Mouse (Mus musculus) lung, postnatal 0 days (tissue): ENCODE data around the gene Dnaaf1. TPM values are rescaled to one million over a fixed set of nuclear protein-coding genes. Genes with fewer than 3 reads are reported as not detected.

ENCODE experiments used
- ATAC-seq: fragments of 200-750 bp; cut with Nextera tagmentation; 2 replicates; pipeline ENCODE4 v1.8.0; 2017; ENCODE audit warnings: moderate library complexity
- DNase-seq: peaks from one replicate; pipeline ENCODE4 v3.0.0-alpha.2; 2016; ENCODE audit warnings: low spot score
- H3K27ac ChIP-seq: fragments of 300-500 bp; sonication (generic); 2 replicates; pipeline ENCODE4 v1.5.1; 2014; ENCODE audit warnings: antibody characterized with exemption, mild to moderate bottlenecking, low read length, mixed read lengths
- H3K27me3 ChIP-seq: fragments of 300-500 bp; sonication (generic); replicated peaks from 2 replicates; pipeline ENCODE4 v1.6.1; 2014; ENCODE audit warnings: low read length, mixed read lengths; ENCODE audit not compliant: insufficient read depth
- H3K36me3 ChIP-seq: fragments of 300-500 bp; sonication (generic); 2 replicates; pipeline ENCODE4 v1.6.1; 2014; ENCODE audit warnings: low read length, mixed read lengths; ENCODE audit not compliant: insufficient read depth
- H3K4me1 ChIP-seq: fragments of 300-500 bp; sonication (generic); 2 replicates; pipeline ENCODE4 v1.6.1; 2014; ENCODE audit warnings: antibody characterized with exemption, low read depth, low read length, mixed read lengths; ENCODE audit not compliant: insufficient read depth
- H3K4me2 ChIP-seq: fragments of 300-500 bp; sonication (generic); replicated peaks from 2 replicates; pipeline ENCODE4 v1.6.1; 2014; ENCODE audit warnings: low read depth, mild to moderate bottlenecking, low read length, moderate library complexity, mixed read lengths
- H3K4me3 ChIP-seq: fragments of 300-500 bp; sonication (generic); 2 replicates; pipeline ENCODE4 v1.5.1; 2014; ENCODE audit warnings: low read depth, low read length
- H3K9ac ChIP-seq: fragments of 300-500 bp; sonication (generic); replicated peaks from 2 replicates; pipeline ENCODE4 v1.6.1; 2014; ENCODE audit warnings: low read depth, mild to moderate bottlenecking
- H3K9me3 ChIP-seq: fragments of 300-500 bp; sonication (generic); 2 replicates; pipeline ENCODE4 v1.6.1; 2016; ENCODE audit warnings: low read length, mixed read lengths
- CTCF ChIP-seq: IDR thresholded peaks from 2 replicates; pipeline ENCODE4 v1.5.1; 2016; ENCODE audit warnings: antibody characterized with exemption, mild to moderate bottlenecking
- EP300 ChIP-seq: IDR thresholded peaks from 2 replicates; pipeline ENCODE4 v1.6.1; 2016; ENCODE audit warnings: antibody characterized with exemption, mild to moderate bottlenecking, control low read depth
- WGBS: fragments of 180-500 bp; shearing (Covaris S2); extraction: QIAGEN DNeasy Blood & Tissue Kit; methylation state at CpG from one replicate; pipeline ENCODE4 v1.1.7; 2014; 5-methylcytosine and 5-hydroxymethylcytosine counted together
- polyA plus RNA-seq: library from polyadenylated mRNA; unstranded; fragments of >200 nt; fragmentation: Nextera tagmentation; extraction: Ambion mirVana; gene quantifications from 2 replicates; pipeline ENCODE4 v1.2.1, GENCODE M21; 2015

The Dnaaf1 gene
- polyA plus RNA-seq, 1 experiment from 2014 or later = 2.9 TPM

- Histone ChIP-seq H3K27me3 (no peaks in the 10 kb centered on the region), H3K9ac (0 out of 2 replicates have a peak overlapping the region, but pooled peaks have one; percentile 82), H3K36me3 (peaks cover under 1% of the 10 kb centered on the region; the same call in 1 of the 2 replicates), H3K4me1 (peaks cover 17% of the 10 kb centered on the region; the same call in 1 of the 2 replicates), H3K4me3 (peak overlapping the region; percentile 66; the same call in 1 of the 2 replicates), H3K27ac (no peak overlapping the region), H3K9me3 (no peaks in the 10 kb centered on the region), H3K4me2 (peak overlapping the region; percentile 78)
- TF ChIP-seq EP300 = no peak
- TF ChIP-seq CTCF = no peak
- 68% methylated on average over 9 of the region's 9 CpGs for WGBS
- ATAC-seq (no peak), DNase-seq (no peak)
These were observed 17.9 kb upstream of the Dnaaf1 start for GRCm38 (mm10) chr8:119557132-119557531.

GRCm38 (mm10) chr8:119557821-119558602, 17.0 kb upstream of the Dnaaf1 start:
- H3K4me1 ChIP-seq = peaks cover 14% of the 10 kb centered on the region; the same call in 1 of the 2 replicates
- no peaks in the 10 kb centered on the region for H3K27me3 ChIP-seq
- DNase-seq (peak; percentile 91), ATAC-seq (peak; percentile 94)
- WGBS = 1% methylated on average over 55 of the region's 55 CpGs
- TF ChIP-seq CTCF (no peak), EP300 (no peak)
- peak overlapping the region; percentile 82 for H3K9ac ChIP-seq
- H3K36me3 ChIP-seq = peaks cover 7% of the 10 kb centered on the region; the same call in 1 of the 2 replicates
- no peaks in the 10 kb centered on the region for H3K9me3 ChIP-seq
- H3K4me3 ChIP-seq = peak overlapping the region; percentile 66
- peak overlapping the region; percentile 91 for H3K27ac ChIP-seq
- peak overlapping the region; percentile 78 for H3K4me2 ChIP-seq

- Histone ChIP-seq H3K4me3 (peak within 1 kb of the TSS; percentile 66), H3K27me3 (no peaks in the 10 kb centered on the region), H3K27ac (peak within 1 kb of the TSS; percentile 91), H3K36me3 (peaks cover 15% of the 10 kb centered on the region; the same call in 1 of the 2 replicates), H3K4me1 (peaks cover 8% of the 10 kb centered on the region; the same call in 1 of the 2 replicates), H3K4me2 (peak within 1 kb of the TSS; percentile 78), H3K9me3 (no peaks in the 10 kb centered on the region), H3K9ac (peak within 1 kb of the TSS; percentile 82)
- peak; percentile 99 for ATAC-seq
- WGBS = 5% methylated on average over 63 of the region's 63 CpGs
- peak; percentile 97 for DNase-seq
- TF ChIP-seq EP300 = peak; percentile 35
- peak; percentile 33 for TF ChIP-seq CTCF
These were observed 16.2 kb upstream of the Dnaaf1 start, which contains the start of gene Mbtps1 for GRCm38 (mm10) chr8:119558603-119559401. Mbtps1 (minus strand) TSS chr8:119558735.

GRCm38 (mm10) chr8:119559402-119559720, 15.7 kb upstream of the Dnaaf1 start:
- peaks cover 19% of the 10 kb centered on the region; the same call in 1 of the 2 replicates for H3K36me3 ChIP-seq
- peak overlapping the region; percentile 39; the same call in 1 of the 2 replicates for H3K27ac ChIP-seq
- H3K4me1 ChIP-seq = peaks cover 7% of the 10 kb centered on the region; the same call in 1 of the 2 replicates
- H3K27me3 ChIP-seq = no peaks in the 10 kb centered on the region
- peak overlapping the region; percentile 48 for H3K9ac ChIP-seq
- ATAC-seq (no peak), DNase-seq (no peak)
- no peak overlapping the region; the same call in 1 of the 2 replicates for H3K4me2 ChIP-seq
- 81% methylated on average over 6 of the region's 6 CpGs for WGBS
- no peaks in the 10 kb centered on the region for H3K9me3 ChIP-seq
- TF ChIP-seq EP300 (no peak), CTCF (no peak)
- no peak overlapping the region for H3K4me3 ChIP-seq

GRCm38 (mm10) chr8:119563849-119564251, 11.2 kb upstream of the Dnaaf1 start:
- H3K9me3 ChIP-seq = no peaks in the 10 kb centered on the region
- no peak for DNase-seq
- no peak for ATAC-seq
- H3K9ac ChIP-seq = no peak overlapping the region
- no peak overlapping the region for H3K27ac ChIP-seq
- 94% methylated on average over 14 of the region's 14 CpGs for WGBS
- TF ChIP-seq EP300 = no peak
- no peak for TF ChIP-seq CTCF
- no peaks in the 10 kb centered on the region for H3K4me1 ChIP-seq
- H3K36me3 ChIP-seq = peaks cover 35% of the 10 kb centered on the region
- no peak overlapping the region for H3K4me2 ChIP-seq
- H3K4me3 ChIP-seq = no peak overlapping the region
- no peaks in the 10 kb centered on the region for H3K27me3 ChIP-seq

GRCm38 (mm10) chr8:119566367-119566766, 8.7 kb upstream of the Dnaaf1 start:
- Histone ChIP-seq H3K9ac (no peak overlapping the region), H3K36me3 (peaks cover 35% of the 10 kb centered on the region), H3K27ac (no peak overlapping the region), H3K27me3 (no peaks in the 10 kb centered on the region), H3K9me3 (no peaks in the 10 kb centered on the region), H3K4me3 (no peak overlapping the region), H3K4me2 (no peak overlapping the region), H3K4me1 (no peaks in the 10 kb centered on the region)
- no peak for TF ChIP-seq EP300
- TF ChIP-seq CTCF = no peak
- ATAC-seq = no peak
- no peak for DNase-seq
- WGBS = 74% methylated on average over 11 of the region's 11 CpGs
